Mouse (Mus musculus): Measurements from ENCODE around the gene Ramp1. TPM values are rescaled to one million over a fixed set of nuclear protein-coding genes. Genes with fewer than 3 reads are reported as not detected.

Gene Ramp1
- polyA plus RNA-seq (2016; fragmentation: Nextera tagmentation; extraction: Ambion mirVana), result 0.31 and 0.80 TPM in 2 replicates

GRCm38 (mm10) chr1:91179533-91180173, at the start of gene Ramp1:
Gene Ramp1, plus strand, starts transcription at chr1:91179822.
- peak within 1 kb of the TSS; percentile 48; the same call in 1 of the 2 replicates for H3K9ac ChIP-seq (replicated peaks)
- peaks cover 37% of the 10 kb centered on the region for H3K27me3 ChIP-seq
- H3K4me1 ChIP-seq, result peaks cover 12% of the 10 kb centered on the region
- 0 out of 2 replicates have a peak, but pooled peaks have one; percentile 23 for ATAC-seq (ENCODE audit: low FRiP score, low read depth)
- WGBS, result 6% methylated on average over 36 of the region's 37 CpGs
- H3K4me2 ChIP-seq (replicated peaks), result peak within 1 kb of the TSS; percentile 63
- H3K27ac ChIP-seq (replicated peaks), result no peak within 1 kb of the TSS
- peak within 1 kb of the TSS; percentile 37 for H3K4me3 ChIP-seq
- H3K9me3 ChIP-seq, result no peaks in the 10 kb centered on the region
- H3K36me3 ChIP-seq, result no peaks in the 10 kb centered on the region

DNA sequence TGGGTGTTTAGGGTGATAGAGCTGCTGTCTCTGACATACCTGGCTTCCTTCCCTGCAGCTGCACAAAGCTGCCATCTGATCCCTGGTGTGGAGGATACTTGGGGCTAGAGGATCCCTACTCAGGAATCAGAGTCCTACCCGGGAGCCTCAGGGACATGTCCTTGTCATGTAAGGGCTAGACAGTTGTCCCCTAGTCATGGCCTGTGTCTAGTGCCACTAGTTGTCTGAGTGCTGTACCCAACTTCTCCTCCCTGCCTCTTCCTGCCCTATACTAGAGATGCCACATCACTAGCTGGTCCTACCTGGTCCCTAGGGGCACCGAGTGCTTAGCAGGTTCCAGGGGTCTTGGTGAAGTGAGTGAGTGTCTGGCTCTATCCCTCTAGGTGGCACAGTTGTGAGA, 42.6 kb upstream of the Ramp1 start:
- H3K4me3 ChIP-seq, result no peak overlapping the region
- H3K27ac ChIP-seq (replicated peaks), result no peak overlapping the region
- no peak overlapping the region for H3K4me2 ChIP-seq (replicated peaks)
- WGBS, result 79% methylated on average over 2 of the region's 2 CpGs
- H3K36me3 ChIP-seq, result no peaks in the 10 kb centered on the region
- ATAC-seq (ENCODE audit: low FRiP score, low read depth), result no peak
- no peak overlapping the region for H3K9ac ChIP-seq (replicated peaks)
- no peaks in the 10 kb centered on the region for H3K4me1 ChIP-seq
- no peaks in the 10 kb centered on the region for H3K27me3 ChIP-seq
- no peaks in the 10 kb centered on the region for H3K9me3 ChIP-seq

GRCm38 (mm10) chr1:91144813-91145212, 34.8 kb upstream of the Ramp1 start, which contains the start of gene Rbm44:
Gene Rbm44, plus strand, starts transcription at chr1:91145089.
- no peaks in the 10 kb centered on the region for H3K36me3 ChIP-seq
- H3K9me3 ChIP-seq, result no peaks in the 10 kb centered on the region
- no peak for ATAC-seq (ENCODE audit: low FRiP score, low read depth)
- H3K27ac ChIP-seq (replicated peaks), result no peak within 1 kb of the TSS
- no peaks in the 10 kb centered on the region for H3K4me1 ChIP-seq
- no peak within 1 kb of the TSS for H3K4me3 ChIP-seq
- no peak within 1 kb of the TSS for H3K4me2 ChIP-seq (replicated peaks)
- WGBS, result 70% methylated on average over 20 of the region's 20 CpGs
- no peak within 1 kb of the TSS for H3K9ac ChIP-seq (replicated peaks)
- no peaks in the 10 kb centered on the region for H3K27me3 ChIP-seq

GRCm38 (mm10) chr1:91151509-91151908, 28.1 kb upstream of the Ramp1 start:
- Histone ChIP-seq H3K9me3 (no peaks in the 10 kb centered on the region), H3K27me3 (no peaks in the 10 kb centered on the region), H3K4me1 (no peaks in the 10 kb centered on the region), H3K4me3 (no peak overlapping the region), H3K9ac (replicated peaks) (no peak overlapping the region), H3K27ac (replicated peaks) (no peak overlapping the region), H3K36me3 (no peaks in the 10 kb centered on the region), H3K4me2 (replicated peaks) (no peak overlapping the region)
- WGBS, result 56% methylated on average over 2 of the region's 2 CpGs
- ATAC-seq (ENCODE audit: low FRiP score, low read depth), result no peak

DNA sequence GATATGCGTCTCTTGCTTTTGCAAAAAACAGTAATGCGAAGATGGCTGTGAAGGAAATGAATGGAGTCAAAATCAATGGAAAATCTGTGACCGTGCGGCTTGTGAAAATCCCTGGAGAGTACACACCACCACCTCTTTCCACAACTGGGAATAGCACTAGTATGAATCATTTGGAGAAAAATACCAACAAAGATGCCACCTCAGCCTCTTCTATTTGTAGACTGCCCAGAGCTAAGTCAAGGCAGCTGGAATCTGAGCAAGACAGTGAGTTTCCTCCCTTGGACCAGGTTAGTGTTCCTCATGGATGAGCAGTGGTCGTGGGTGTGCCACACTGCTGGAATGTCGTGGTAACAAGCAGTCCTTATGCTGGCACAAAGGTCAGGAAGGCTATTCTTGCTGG, 12.8 kb upstream of the Ramp1 start:
- ATAC-seq (ENCODE audit: low FRiP score, low read depth), result no peak
- Histone ChIP-seq H3K4me2 (replicated peaks) (no peak overlapping the region), H3K36me3 (no peaks in the 10 kb centered on the region), H3K4me1 (no peaks in the 10 kb centered on the region), H3K9ac (replicated peaks) (no peak overlapping the region), H3K27ac (replicated peaks) (no peak overlapping the region), H3K27me3 (no peaks in the 10 kb centered on the region), H3K4me3 (no peak overlapping the region), H3K9me3 (no peaks in the 10 kb centered on the region)
- 86% methylated on average over 6 of the region's 6 CpGs for WGBS

DNA sequence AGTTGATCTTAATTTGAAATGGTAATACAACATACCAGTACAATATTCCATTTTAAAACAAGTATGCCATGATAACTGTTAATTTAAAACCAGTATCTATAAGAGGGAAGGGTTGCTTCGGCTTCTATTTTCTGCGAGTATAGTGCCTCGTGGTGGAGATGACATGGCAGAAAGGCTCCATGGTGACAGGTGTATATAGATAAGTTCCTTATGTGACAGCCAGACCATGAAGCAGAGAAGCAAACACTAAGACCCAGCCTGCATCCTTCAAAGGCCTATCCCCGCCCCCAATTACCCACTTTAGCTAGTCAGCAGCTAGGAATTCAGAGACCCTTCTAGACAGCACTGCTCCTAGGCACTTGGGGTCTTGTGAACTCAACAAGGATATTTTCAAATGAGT, 10.5 kb upstream of the Ramp1 start:
- H3K36me3 ChIP-seq, result no peaks in the 10 kb centered on the region
- 86% methylated on average over 4 of the region's 4 CpGs for WGBS
- H3K4me1 ChIP-seq, result no peaks in the 10 kb centered on the region
- no peaks in the 10 kb centered on the region for H3K9me3 ChIP-seq
- H3K4me3 ChIP-seq, result no peak overlapping the region
- ATAC-seq (ENCODE audit: low FRiP score, low read depth), result no peak
- H3K27ac ChIP-seq (replicated peaks), result no peak overlapping the region
- no peaks in the 10 kb centered on the region for H3K27me3 ChIP-seq
- H3K9ac ChIP-seq (replicated peaks), result no peak overlapping the region
- no peak overlapping the region for H3K4me2 ChIP-seq (replicated peaks)

GRCm38 (mm10) chr1:91174796-91175195, 4.8 kb upstream of the Ramp1 start:
- H3K9ac ChIP-seq (replicated peaks), result no peak overlapping the region
- no peaks in the 10 kb centered on the region for H3K9me3 ChIP-seq
- H3K4me1 ChIP-seq, result peaks cover 4% of the 10 kb centered on the region
- ATAC-seq (ENCODE audit: low FRiP score, low read depth), result no peak
- no peak overlapping the region for H3K4me2 ChIP-seq (replicated peaks)
- no peaks in the 10 kb centered on the region for H3K36me3 ChIP-seq
- no peak overlapping the region for H3K27ac ChIP-seq (replicated peaks)
- H3K27me3 ChIP-seq, result peaks cover 19% of the 10 kb centered on the region
- WGBS, result 95% methylated on average over 5 of the region's 5 CpGs
- no peak overlapping the region for H3K4me3 ChIP-seq

DNA sequence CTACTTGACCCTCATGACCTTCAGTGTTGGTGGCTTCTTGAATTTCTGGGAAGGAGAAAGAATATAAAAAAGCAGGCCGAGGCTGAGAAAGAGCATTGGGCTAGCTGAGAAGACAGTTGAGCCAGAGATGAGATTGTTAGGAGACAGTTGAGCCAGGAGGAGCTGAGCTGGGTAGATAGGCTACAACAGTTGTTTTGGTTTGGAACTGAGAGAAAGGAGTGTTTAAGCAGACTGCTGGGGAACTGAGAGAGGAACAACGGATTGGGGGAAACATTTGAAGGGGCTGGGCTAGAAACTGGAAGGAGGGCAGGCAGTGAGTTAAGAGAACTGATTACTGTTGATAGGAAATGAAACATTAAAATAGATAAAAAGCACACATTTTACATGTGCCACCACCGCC, 3.6 kb upstream of the Ramp1 start:
- Histone ChIP-seq H3K27ac (replicated peaks) (no peak overlapping the region), H3K27me3 (peaks cover 30% of the 10 kb centered on the region), H3K4me1 (peaks cover 9% of the 10 kb centered on the region), H3K36me3 (no peaks in the 10 kb centered on the region), H3K9ac (replicated peaks) (no peak overlapping the region), H3K4me2 (replicated peaks) (no peak overlapping the region), H3K9me3 (no peaks in the 10 kb centered on the region), H3K4me3 (no peak overlapping the region)
- WGBS, result 57% methylated on average over 3 of the region's 3 CpGs
- ATAC-seq (ENCODE audit: low FRiP score, low read depth), result no peak

DNA sequence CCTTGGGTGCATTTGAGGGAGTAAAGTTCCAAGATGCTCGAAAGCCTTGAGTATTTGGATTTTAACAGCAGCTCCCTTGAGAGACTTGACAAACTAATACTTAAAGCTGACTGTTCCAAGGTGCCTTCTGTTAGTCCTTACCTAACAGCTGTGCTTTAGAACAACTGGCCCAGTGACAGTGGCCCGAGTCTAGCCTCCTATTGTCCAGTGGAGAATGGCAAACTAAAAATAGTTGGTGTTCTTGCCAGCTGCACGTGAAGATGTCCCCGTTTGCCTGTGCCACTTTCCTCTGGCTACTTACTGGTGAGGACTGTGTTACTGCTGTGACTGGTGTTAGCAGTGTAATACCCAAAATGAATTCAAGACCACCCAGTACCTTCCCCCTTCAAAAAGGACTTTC, 2.8 kb upstream of the Ramp1 start:
- no peak overlapping the region for H3K4me3 ChIP-seq
- peaks cover 12% of the 10 kb centered on the region for H3K4me1 ChIP-seq
- no peak overlapping the region for H3K4me2 ChIP-seq (replicated peaks)
- WGBS, result 82% methylated on average over 4 of the region's 4 CpGs
- H3K36me3 ChIP-seq, result no peaks in the 10 kb centered on the region
- peaks cover 36% of the 10 kb centered on the region for H3K27me3 ChIP-seq
- ATAC-seq (ENCODE audit: low FRiP score, low read depth), result no peak
- no peaks in the 10 kb centered on the region for H3K9me3 ChIP-seq
- no peak overlapping the region for H3K27ac ChIP-seq (replicated peaks)
- no peak overlapping the region for H3K9ac ChIP-seq (replicated peaks)

- H3K4me3 ChIP-seq, result no peak overlapping the region
- no peak overlapping the region for H3K4me2 ChIP-seq (replicated peaks)
- peaks cover 12% of the 10 kb centered on the region for H3K4me1 ChIP-seq
- WGBS, result 28% methylated on average over 5 of the region's 5 CpGs
- no peak overlapping the region for H3K27ac ChIP-seq (replicated peaks)
- H3K9me3 ChIP-seq, result no peaks in the 10 kb centered on the region
- H3K27me3 ChIP-seq, result peaks cover 37% of the 10 kb centered on the region
- no peak overlapping the region for H3K9ac ChIP-seq (replicated peaks)
- no peaks in the 10 kb centered on the region for H3K36me3 ChIP-seq
- no peak for ATAC-seq (ENCODE audit: low FRiP score, low read depth)
Measured at GRCm38 (mm10) chr1:91179086-91179485, 536 bp upstream of the Ramp1 start.

- H3K27me3 ChIP-seq, result peaks cover 37% of the 10 kb centered on the region
- no peak for ATAC-seq (ENCODE audit: low FRiP score, low read depth)
- H3K4me3 ChIP-seq, result peak overlapping the region; percentile 37
- no peak overlapping the region for H3K27ac ChIP-seq (replicated peaks)
- no peaks in the 10 kb centered on the region for H3K9me3 ChIP-seq
- no peaks in the 10 kb centered on the region for H3K36me3 ChIP-seq
- 10% methylated on average over 14 of the region's 14 CpGs for WGBS
- peaks cover 12% of the 10 kb centered on the region for H3K4me1 ChIP-seq
- H3K4me2 ChIP-seq (replicated peaks), result peak overlapping the region; percentile 63
- H3K9ac ChIP-seq (replicated peaks), result peak overlapping the region; percentile 48; the same call in 1 of the 2 replicates
Measured at GRCm38 (mm10) chr1:91180174-91180565, 548 bp downstream of the Ramp1 start.

DNA sequence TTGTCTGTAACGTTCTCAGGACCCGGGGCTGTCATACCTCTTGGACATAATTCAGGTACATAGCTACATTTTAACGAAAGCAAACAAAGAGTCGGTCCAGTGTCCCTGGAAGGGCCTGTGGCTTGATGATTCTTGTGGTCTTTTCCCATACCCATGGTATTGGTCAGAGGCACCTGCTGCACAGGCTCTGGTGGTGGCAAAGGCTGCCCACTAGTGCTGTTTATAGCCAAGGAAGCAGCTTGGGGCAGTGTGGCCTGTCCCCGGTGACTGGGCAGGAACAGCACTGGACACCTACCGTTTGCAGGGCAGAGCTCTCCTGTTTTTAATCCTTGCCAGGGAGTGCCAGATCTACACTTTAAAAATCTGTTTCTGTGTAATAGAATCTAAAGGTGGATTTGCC, 1.1 kb downstream of the Ramp1 start:
- H3K27me3 ChIP-seq, result peaks cover 37% of the 10 kb centered on the region

DNA sequence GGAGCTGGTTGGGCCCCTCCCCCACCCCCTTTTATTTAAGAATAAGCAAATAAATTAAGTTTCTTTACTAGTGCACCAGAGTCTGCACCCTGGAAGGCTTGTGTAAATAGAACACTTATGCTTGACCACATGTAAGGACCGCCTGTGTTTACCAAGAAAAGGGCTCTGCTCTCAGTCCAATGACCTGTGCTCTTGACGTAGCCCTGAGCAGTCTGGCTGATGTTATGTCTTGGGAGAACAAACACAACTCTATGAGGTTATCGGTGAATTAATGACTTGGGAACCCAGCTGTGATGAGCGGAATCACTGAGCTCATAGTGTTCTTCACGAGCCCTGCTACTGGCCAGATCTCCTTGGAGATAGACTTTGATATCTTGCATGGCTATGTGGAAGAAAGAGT, 1.6 kb downstream of the Ramp1 start:
- Histone ChIP-seq H3K36me3 (no peaks in the 10 kb centered on the region), H3K4me2 (replicated peaks) (no peak overlapping the region), H3K9ac (replicated peaks) (no peak overlapping the region), H3K4me1 (peaks cover 12% of the 10 kb centered on the region), H3K27ac (replicated peaks) (no peak overlapping the region), H3K9me3 (no peaks in the 10 kb centered on the region), H3K4me3 (no peak overlapping the region), H3K27me3 (peaks cover 37% of the 10 kb centered on the region)
- ATAC-seq (ENCODE audit: low FRiP score, low read depth), result no peak
- 52% methylated on average over 5 of the region's 5 CpGs for WGBS

More for the DNA sequence above, 1.1 kb downstream of the Ramp1 start:
- no peak overlapping the region for H3K27ac ChIP-seq (replicated peaks)
- H3K36me3 ChIP-seq, result no peaks in the 10 kb centered on the region
- 64% methylated on average over 6 of the region's 6 CpGs for WGBS
- no peak overlapping the region; the same call in 1 of the 2 replicates for H3K4me2 ChIP-seq (replicated peaks)
- H3K4me3 ChIP-seq, result no peak overlapping the region
- H3K9ac ChIP-seq (replicated peaks), result no peak overlapping the region
- ATAC-seq (ENCODE audit: low FRiP score, low read depth), result no peak
- no peaks in the 10 kb centered on the region for H3K9me3 ChIP-seq
- peaks cover 12% of the 10 kb centered on the region for H3K4me1 ChIP-seq
